Mouse (Mus musculus) stomach, postnatal 0 days (tissue): Measurements from ENCODE around the gene Gga2. TPM values are rescaled to one million over a fixed set of nuclear protein-coding genes. Genes with fewer than 3 reads are reported as not detected.

Source experiments
- ATAC-seq: fragments of 200-750 bp; cut with Nextera tagmentation; 2 replicates; pipeline ENCODE4 v1.8.0; 2017; ENCODE audit not compliant: low FRiP score, low TSS enrichment
- DNase-seq: peaks from one replicate; pipeline ENCODE4 v3.0.0-alpha.2; 2016; ENCODE audit warnings: low spot score
- H3K27ac ChIP-seq: fragments of 300-500 bp; sonication (generic); replicated peaks from 2 replicates; pipeline ENCODE4 v1.5.1; 2014; ENCODE audit warnings: mild to moderate bottlenecking, control low read depth
- H3K27me3 ChIP-seq: fragments of 300-500 bp; sonication (generic); 2 replicates; pipeline ENCODE4 v1.6.1; 2014; ENCODE audit warnings: low read length; ENCODE audit not compliant: control insufficient read depth, insufficient read depth
- H3K36me3 ChIP-seq: fragments of 300-500 bp; sonication (generic); 2 replicates; pipeline ENCODE4 v1.6.1; 2014; ENCODE audit warnings: low read length, mixed read lengths; ENCODE audit not compliant: control insufficient read depth, insufficient read depth
- H3K4me1 ChIP-seq: fragments of 300-500 bp; sonication (generic); replicated peaks from 2 replicates; pipeline ENCODE4 v1.6.1; 2014; ENCODE audit warnings: antibody characterized with exemption; ENCODE audit not compliant: control insufficient read depth, insufficient read depth
- H3K4me2 ChIP-seq: fragments of 300-500 bp; sonication (generic); replicated peaks from 2 replicates; pipeline ENCODE4 v1.6.1; 2014; ENCODE audit warnings: low read depth, mild to moderate bottlenecking, control low read depth, moderate library complexity
- H3K4me3 ChIP-seq: fragments of 300-500 bp; sonication (generic); 2 replicates; pipeline ENCODE4 v1.5.1; 2014; ENCODE audit warnings: low read depth, low read length, control low read depth
- H3K9ac ChIP-seq: fragments of 300-500 bp; sonication (generic); 2 replicates; pipeline ENCODE4 v1.6.1; 2014; ENCODE audit warnings: mild to moderate bottlenecking, low read length, control low read depth, mixed read lengths
- H3K9me3 ChIP-seq: fragments of 300-500 bp; sonication (generic); 2 replicates; pipeline ENCODE4 v1.6.1; 2016; ENCODE audit warnings: low read length; ENCODE audit not compliant: control insufficient read depth
- CTCF ChIP-seq: IDR thresholded peaks from 2 replicates; pipeline ENCODE4 v1.5.1; 2016; ENCODE audit warnings: antibody characterized with exemption, low read depth, mild to moderate bottlenecking, moderate library complexity
- EP300 ChIP-seq: optimal IDR thresholded peaks from 2 replicates; pipeline ENCODE3; 2016; ENCODE audit warnings: antibody characterized with exemption
- WGBS: fragments of 180-500 bp; shearing (Covaris S2); extraction: QIAGEN DNeasy Blood & Tissue Kit; methylation state at CpG from one replicate; pipeline ENCODE4 v1.1.7; 2014; 5-methylcytosine and 5-hydroxymethylcytosine counted together
- polyA plus RNA-seq: library from polyadenylated mRNA; unstranded; fragments of >200 nt; fragmentation: Nextera tagmentation; extraction: Ambion mirVana; gene quantifications from 2 replicates; pipeline ENCODE4 v1.2.1, GENCODE M21; 2015

The Gga2 gene
- polyA plus RNA-seq, 1 experiment from 2014 or later = 31.5 TPM

GRCm38 (mm10) chr7:122056633-122057032, 35.6 kb upstream of the Gga2 start:
- DNase-seq = no peak
- no peaks in the 10 kb centered on the region for H3K9me3 ChIP-seq
- no peak overlapping the region for H3K4me3 ChIP-seq
- no peak for ATAC-seq
- no peak overlapping the region for H3K27ac ChIP-seq
- no peaks in the 10 kb centered on the region for H3K27me3 ChIP-seq
- H3K4me1 ChIP-seq = no peaks in the 10 kb centered on the region
- no peak overlapping the region for H3K9ac ChIP-seq
- no peak overlapping the region for H3K4me2 ChIP-seq
- 84% methylated on average over 5 of the region's 5 CpGs for WGBS
- peaks cover 5% of the 10 kb centered on the region; the same call in 1 of the 2 replicates for H3K36me3 ChIP-seq
- TF ChIP-seq CTCF (no peak), EP300 (no peak)

- DNase-seq (no peak), ATAC-seq (no peak)
- H3K9ac ChIP-seq = no peak overlapping the region
- TF ChIP-seq EP300 (no peak), CTCF (no peak)
- H3K4me1 ChIP-seq = no peaks in the 10 kb centered on the region
- H3K9me3 ChIP-seq = no peaks in the 10 kb centered on the region
- WGBS = 67% methylated on average over 1 of the region's 1 CpGs
- H3K36me3 ChIP-seq = peaks cover 3% of the 10 kb centered on the region; the same call in 1 of the 2 replicates
- H3K27ac ChIP-seq = no peak overlapping the region
- no peak overlapping the region for H3K4me2 ChIP-seq
- no peak overlapping the region for H3K4me3 ChIP-seq
- H3K27me3 ChIP-seq = no peaks in the 10 kb centered on the region
Observed at GRCm38 (mm10) chr7:122050834-122051233, 29.8 kb upstream of the Gga2 start.

- H3K4me2 ChIP-seq = no peak overlapping the region
- H3K27ac ChIP-seq = no peak overlapping the region
- H3K36me3 ChIP-seq = 0 out of 2 replicates have a peak, but pooled peaks cover 4% of the 10 kb centered on the region
- no peak for DNase-seq
- H3K9ac ChIP-seq = no peak overlapping the region
- WGBS = 93% methylated on average over 9 of the region's 9 CpGs
- H3K4me1 ChIP-seq = no peaks in the 10 kb centered on the region
- H3K9me3 ChIP-seq = no peaks in the 10 kb centered on the region
- no peak for ATAC-seq
- no peaks in the 10 kb centered on the region for H3K27me3 ChIP-seq
- no peak for TF ChIP-seq CTCF
- no peak for TF ChIP-seq EP300
- no peak overlapping the region for H3K4me3 ChIP-seq
Observed at GRCm38 (mm10) chr7:122048191-122048590, 27.2 kb upstream of the Gga2 start.

- Histone ChIP-seq H3K4me1 (no peaks in the 10 kb centered on the region), H3K9ac (no peak overlapping the region), H3K36me3 (0 out of 2 replicates have a peak, but pooled peaks cover 4% of the 10 kb centered on the region), H3K4me3 (no peak overlapping the region), H3K9me3 (no peaks in the 10 kb centered on the region), H3K4me2 (no peak overlapping the region), H3K27me3 (no peaks in the 10 kb centered on the region), H3K27ac (no peak overlapping the region)
- 55% methylated on average over 2 of the region's 2 CpGs for WGBS
- ATAC-seq (no peak), DNase-seq (no peak)
- no peak for TF ChIP-seq EP300
- TF ChIP-seq CTCF = no peak
Observed at GRCm38 (mm10) chr7:122046813-122047212, 25.8 kb upstream of the Gga2 start.

- 70% methylated on average over 1 of the region's 1 CpGs for WGBS
- no peak for TF ChIP-seq EP300
- TF ChIP-seq CTCF = no peak
- Histone ChIP-seq H3K27ac (peak overlapping the region; percentile 71), H3K4me2 (no peak overlapping the region), H3K9ac (no peak overlapping the region), H3K36me3 (peaks cover 4% of the 10 kb centered on the region; the same call in 1 of the 2 replicates), H3K9me3 (no peaks in the 10 kb centered on the region), H3K27me3 (no peaks in the 10 kb centered on the region), H3K4me1 (no peaks in the 10 kb centered on the region), H3K4me3 (no peak overlapping the region)
- ATAC-seq (no peak), DNase-seq (no peak)
Observed at GRCm38 (mm10) chr7:122045711-122046110, 24.7 kb upstream of the Gga2 start.

GRCm38 (mm10) chr7:122045181-122045634, 24.2 kb upstream of the Gga2 start:
- TF ChIP-seq EP300 = no peak
- TF ChIP-seq CTCF = no peak
- 56% methylated on average over 4 of the region's 4 CpGs for WGBS
- no peak for DNase-seq

More at GRCm38 (mm10) chr7:122045181-122045634, 24.2 kb upstream of the Gga2 start:
- H3K27ac ChIP-seq = peak overlapping the region; percentile 71
- H3K4me3 ChIP-seq = no peak overlapping the region
- peaks cover 4% of the 10 kb centered on the region; the same call in 1 of the 2 replicates for H3K36me3 ChIP-seq
- no peak overlapping the region for H3K9ac ChIP-seq
- no peaks in the 10 kb centered on the region for H3K27me3 ChIP-seq
- H3K9me3 ChIP-seq = no peaks in the 10 kb centered on the region
- H3K4me1 ChIP-seq = no peaks in the 10 kb centered on the region
- no peak overlapping the region for H3K4me2 ChIP-seq
- ATAC-seq = peak; percentile 51; the same call in 1 of the 2 replicates
